ENCODE assay signal across 8 mouse cellular contexts in genomic region chr7:19257390-19258022, GRCm38 (mm10). TPM values are rescaled to one million over a fixed set of nuclear protein-coding genes. Genes with fewer than 3 reads are reported as not detected.
A peak's percentile ranks its signal among the peaks of the same experiment; 100 is the strongest.
DNase-seq lines count a peak whose midpoint lies in the region; ATAC-seq and TF ChIP-seq lines count a peak whose summit lies in the region.

No protein-coding gene starts in this region.

- WGBS in embryonic facial prominence, embryonic 10.5 days, result 34% methylated on average over 11 of the region's 11 CpGs
- WGBS in kidney, adult 2 months, result 41% methylated on average over 11 of the region's 11 CpGs
- 31% methylated on average over 11 of the region's 11 CpGs for WGBS in liver, embryonic 12.5 days (ENCODE audit: insufficient replicate concordance)
- WGBS in stomach, postnatal 0 days, result 33% methylated on average over 11 of the region's 11 CpGs

- no peaks in the 10 kb centered on the region for H3K27me3 ChIP-seq in embryonic facial prominence, embryonic 10.5 days (replicated peaks; ENCODE audit: low read depth, poor library complexity, severe bottlenecking)
- no peaks in the 10 kb centered on the region for H3K27me3 ChIP-seq in kidney, adult 2 months (replicated peaks; ENCODE audit: control insufficient read depth, insufficient read depth, low read length)
- no peaks in the 10 kb centered on the region for H3K27me3 ChIP-seq in liver, embryonic 12.5 days (replicated peaks)
- H3K27me3 ChIP-seq in stomach, postnatal 0 days (ENCODE audit: control insufficient read depth, insufficient read depth, low read length), result no peaks in the 10 kb centered on the region

- TF ChIP-seq POLR2A in kidney, adult 2 months (IDR thresholded peaks at IDR 0.05; ENCODE audit: low read depth, low read length), result no peak

- TF ChIP-seq EP300 in stomach, postnatal 0 days (optimal IDR thresholded peaks at IDR 0.05), result peak; percentile 36

- no peak for ATAC-seq in CD4-positive, CD25-positive, alpha-beta regulatory T cell, adult 4 months
- peak; percentile 95 for ATAC-seq in liver, embryonic 12.5 days
- peak; percentile 85 for ATAC-seq in stomach, postnatal 0 days (ENCODE audit: low FRiP score, low TSS enrichment)

- TF ChIP-seq CTCF in kidney, adult 2 months (conservative IDR thresholded peaks at IDR 0.05; ENCODE audit: insufficient read depth, insufficient read length, low read depth, low read length), result no peak
- no peak for TF ChIP-seq CTCF in stomach, postnatal 0 days (IDR thresholded peaks at IDR 0.05; ENCODE audit: low read depth)

- peak overlapping the region; percentile 50 for H3K9ac ChIP-seq in liver, embryonic 12.5 days
- H3K9ac ChIP-seq in stomach, postnatal 0 days (ENCODE audit: low read length), result no peak overlapping the region

- H3K27ac ChIP-seq in embryonic facial prominence, embryonic 10.5 days (replicated peaks), result no peak overlapping the region
- no peak overlapping the region for H3K27ac ChIP-seq in kidney, adult 2 months (ENCODE audit: insufficient read depth, low read depth, low read length)
- peak overlapping the region; percentile 82 for H3K27ac ChIP-seq in liver, embryonic 12.5 days
- H3K27ac ChIP-seq in stomach, postnatal 0 days (replicated peaks), result peak overlapping the region; percentile 63; the same call in 1 of the 2 replicates

- peaks cover 6% of the 10 kb centered on the region for H3K4me1 ChIP-seq in embryonic facial prominence, embryonic 10.5 days
- 0 out of 2 replicates have a peak, but pooled peaks cover 4% of the 10 kb centered on the region for H3K4me1 ChIP-seq in kidney, adult 2 months (ENCODE audit: control insufficient read depth, insufficient read depth, low read length)
- peaks cover 52% of the 10 kb centered on the region for H3K4me1 ChIP-seq in liver, embryonic 12.5 days
- no peaks in the 10 kb centered on the region for H3K4me1 ChIP-seq in stomach, postnatal 0 days (replicated peaks; ENCODE audit: control insufficient read depth, insufficient read depth)

- peaks cover 78% of the 10 kb centered on the region for H3K36me3 ChIP-seq in embryonic facial prominence, embryonic 10.5 days (replicated peaks)
- H3K36me3 ChIP-seq in kidney, adult 2 months (ENCODE audit: control insufficient read depth, insufficient read depth, low read length), result no peaks in the 10 kb centered on the region; the same call in 1 of the 2 replicates
- peaks cover 79% of the 10 kb centered on the region for H3K36me3 ChIP-seq in liver, embryonic 12.5 days
- H3K36me3 ChIP-seq in stomach, postnatal 0 days (ENCODE audit: control insufficient read depth, insufficient read depth, low read length), result peaks cover 31% of the 10 kb centered on the region

- H3K4me3 ChIP-seq in embryonic facial prominence, embryonic 10.5 days, result 0 out of 2 replicates have a peak overlapping the region, but pooled peaks have one; percentile 23
- no peak overlapping the region for H3K4me3 ChIP-seq in kidney, adult 2 months (ENCODE audit: insufficient read depth, low read depth, low read length)
- peak overlapping the region; percentile 41 for H3K4me3 ChIP-seq in liver, embryonic 12.5 days
- no peak overlapping the region for H3K4me3 ChIP-seq in stomach, postnatal 0 days (ENCODE audit: low read depth, low read length)

- no peaks in the 10 kb centered on the region for H3K9me3 ChIP-seq in embryonic facial prominence, embryonic 10.5 days
- H3K9me3 ChIP-seq in liver, embryonic 12.5 days (replicated peaks), result no peaks in the 10 kb centered on the region
- no peaks in the 10 kb centered on the region for H3K9me3 ChIP-seq in stomach, postnatal 0 days (ENCODE audit: control insufficient read depth, low read length)

- DNase-seq in CD4-positive, CD25-positive, alpha-beta regulatory T cell, adult 2 months (ENCODE audit: low read depth, low spot score), result peak; percentile 38
- DNase-seq in embryonic facial prominence, embryonic 10.5 days (ENCODE audit: low spot score), result peak; percentile 74
- peak; percentile 78 to 82 for DNase-seq in heart, adult 9 months (ENCODE audit: low spot score in 2 of 2)
- peak; percentile 88 for DNase-seq in kidney, adult 2 months
- peak; percentile 51 to 62 for DNase-seq in monocyte, adult 2 months (ENCODE audit: low read depth in 1 of 2, low spot score in 2 of 2)
- DNase-seq in stomach, postnatal 0 days (ENCODE audit: low spot score), result peak; percentile 90

- H3K4me2 ChIP-seq in liver, embryonic 12.5 days, result peak overlapping the region; percentile 63
- H3K4me2 ChIP-seq in stomach, postnatal 0 days (replicated peaks; ENCODE audit: low read depth), result no peak overlapping the region

RNA-seq across cellular contexts. Expression of gene Vasp, which starts 14.1 kb away (rescaled TPM):
- 100 to 1,000 TPM in 1 of 2 experiments, 10 to 100 TPM in 1; 52.3 to 109 TPM for polyA plus RNA-seq in CD4-positive, CD25-positive, alpha-beta regulatory T cell, adult 4 months (2017; shearing (Covaris generic))
- 56.7 and 61.1 TPM in 2 replicates for polyA plus RNA-seq in embryonic facial prominence, embryonic 10.5 days (2016; fragmentation: Nextera tagmentation; extraction: Ambion mirVana)
- polyA plus RNA-seq in kidney, adult 2 months (2012; rRNA removed), result 69.5 and 71.5 TPM in 2 replicates
- 61.1 and 61.5 TPM in 2 replicates for polyA plus RNA-seq in liver, embryonic 12.5 days (2016; fragmentation: Nextera tagmentation; extraction: Ambion mirVana)
- polyA plus RNA-seq in stomach, postnatal 0 days (2015; fragmentation: Nextera tagmentation; extraction: Ambion mirVana), result 108 and 120 TPM in 2 replicates

RNA-seq across cellular contexts. Expression of gene Ppm1n, which starts 22.4 kb away (rescaled TPM):
- polyA plus RNA-seq in CD4-positive, CD25-positive, alpha-beta regulatory T cell, adult 4 months (2017; shearing (Covaris generic)), result 1 to 10 TPM; 1.7 to 2.1 TPM
- polyA plus RNA-seq in embryonic facial prominence, embryonic 10.5 days (2016; fragmentation: Nextera tagmentation; extraction: Ambion mirVana), result 0.25 TPM in 1 of 2 replicates, not detected in the other
- polyA plus RNA-seq in kidney, adult 2 months (2012; rRNA removed), result not detected in 2 replicates
- not detected in 2 replicates for polyA plus RNA-seq in liver, embryonic 12.5 days (2016; fragmentation: Nextera tagmentation; extraction: Ambion mirVana)
- polyA plus RNA-seq in stomach, postnatal 0 days (2015; fragmentation: Nextera tagmentation; extraction: Ambion mirVana), result 0.17 and 0.21 TPM in 2 replicates

RNA-seq across cellular contexts. Expression of gene Rtn2, which starts 24.9 kb away (rescaled TPM):
- polyA plus RNA-seq in CD4-positive, CD25-positive, alpha-beta regulatory T cell, adult 4 months (2017; shearing (Covaris generic)), result not detected
- polyA plus RNA-seq in embryonic facial prominence, embryonic 10.5 days (2016; fragmentation: Nextera tagmentation; extraction: Ambion mirVana), result 16.6 and 18.8 TPM in 2 replicates
- 7.6 and 19.1 TPM in 2 replicates for polyA plus RNA-seq in kidney, adult 2 months (2012; rRNA removed)
- 5.1 and 5.6 TPM in 2 replicates for polyA plus RNA-seq in liver, embryonic 12.5 days (2016; fragmentation: Nextera tagmentation; extraction: Ambion mirVana)
- 10.1 and 12.1 TPM in 2 replicates for polyA plus RNA-seq in stomach, postnatal 0 days (2015; fragmentation: Nextera tagmentation; extraction: Ambion mirVana)

RNA-seq across cellular contexts. Expression of gene Opa3, which starts 29.4 kb away (rescaled TPM):
- polyA plus RNA-seq in CD4-positive, CD25-positive, alpha-beta regulatory T cell, adult 4 months (2017; shearing (Covaris generic)), result 10 to 100 TPM; 15.2 to 24.0 TPM
- 46.4 and 49.4 TPM in 2 replicates for polyA plus RNA-seq in embryonic facial prominence, embryonic 10.5 days (2016; fragmentation: Nextera tagmentation; extraction: Ambion mirVana)
- polyA plus RNA-seq in kidney, adult 2 months (2012; rRNA removed), result 41.7 and 48.5 TPM in 2 replicates
- 22.1 and 23.3 TPM in 2 replicates for polyA plus RNA-seq in liver, embryonic 12.5 days (2016; fragmentation: Nextera tagmentation; extraction: Ambion mirVana)
- 20.3 and 20.7 TPM in 2 replicates for polyA plus RNA-seq in stomach, postnatal 0 days (2015; fragmentation: Nextera tagmentation; extraction: Ambion mirVana)

RNA-seq across cellular contexts. Expression of gene Gpr4, which starts 45.2 kb away (rescaled TPM):
- polyA plus RNA-seq in CD4-positive, CD25-positive, alpha-beta regulatory T cell, adult 4 months (2017; shearing (Covaris generic)), result under 1 TPM in 1 of 2 experiments, not detected in 1; 0.11 TPM
- 1.7 and 2.0 TPM in 2 replicates for polyA plus RNA-seq in embryonic facial prominence, embryonic 10.5 days (2016; fragmentation: Nextera tagmentation; extraction: Ambion mirVana)
- 10.1 and 10.8 TPM in 2 replicates for polyA plus RNA-seq in kidney, adult 2 months (2012; rRNA removed)
- 0.51 and 0.62 TPM in 2 replicates for polyA plus RNA-seq in liver, embryonic 12.5 days (2016; fragmentation: Nextera tagmentation; extraction: Ambion mirVana)
- polyA plus RNA-seq in stomach, postnatal 0 days (2015; fragmentation: Nextera tagmentation; extraction: Ambion mirVana), result 0.85 and 1.3 TPM in 2 replicates

Comparison
In these comparisons a context has a peak if more than half of its experiments do, and no peak if none do; other contexts are left out.
1. DNase-seq: peak in every context shown above with its lines; median percentile 90 in stomach, postnatal 0 days; 88 in kidney, adult 2 months; 80 in heart, adult 9 months; 74 in embryonic facial prominence, embryonic 10.5 days; 56 in monocyte, adult 2 months; 38 in CD4-positive, CD25-positive, alpha-beta regulatory T cell, adult 2 months.
2. H3K27ac ChIP-seq: peak in liver, embryonic 12.5 days (single experiment) and stomach, postnatal 0 days (single experiment); none in embryonic facial prominence, embryonic 10.5 days (single experiment) and kidney, adult 2 months (single experiment).
3. H3K4me3 ChIP-seq: peak in embryonic facial prominence, embryonic 10.5 days (single experiment) and liver, embryonic 12.5 days (single experiment); none in kidney, adult 2 months (single experiment) and stomach, postnatal 0 days (single experiment).